Mouse (Mus musculus) thymus, adult 18-20 months (tissue): ENCODE data around the gene Clec4d.
"Not testable (repeated sequence)": the region's sequence is repeated elsewhere in the genome, so short reads cannot be mapped to it uniquely, and the experiment has no call there.

Experiments
- DNase-seq, 2 experiments: peaks; one replicate each; pipeline ENCODE4 v3.0.0; 2022; ENCODE audit warnings: mixed read lengths in 2 of 2

Clec4d gene

GRCm38 (mm10) chr6:123261555-123262161, at the start of gene Clec4d:
Gene Clec4d, plus strand, starts transcription at chr6:123262111.
- no peak for DNase-seq

GRCm38 (mm10) chr6:123227519-123228166, 34.3 kb upstream of the Clec4d start:
- DNase-seq = no peak

- no peak for DNase-seq
Observed at GRCm38 (mm10) chr6:123229644-123230043, 32.3 kb upstream of the Clec4d start, which contains the start of gene Clec4n. Gene Clec4n, plus strand, starts transcription at chr6:123229843.

DNA sequence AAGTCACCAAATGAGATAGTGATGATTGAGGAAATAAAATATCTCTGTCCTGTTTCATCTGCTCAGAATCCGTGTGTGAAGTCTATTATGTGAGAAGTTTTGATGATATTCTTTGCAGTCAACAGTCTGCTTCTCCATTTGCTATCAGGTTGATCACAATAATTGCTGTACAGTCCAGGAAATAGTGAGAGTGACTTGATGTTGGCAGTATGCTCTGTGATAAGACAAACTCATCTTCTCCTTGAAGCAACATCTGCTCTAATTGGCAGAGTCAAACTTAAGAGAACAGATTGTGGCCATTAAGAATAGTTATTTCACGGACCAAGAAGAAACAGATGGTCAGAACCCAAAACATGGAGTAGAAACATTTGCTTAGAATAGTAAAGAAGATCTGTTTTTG, 30.8 kb upstream of the Clec4d start:
- DNase-seq = no peak

DNA sequence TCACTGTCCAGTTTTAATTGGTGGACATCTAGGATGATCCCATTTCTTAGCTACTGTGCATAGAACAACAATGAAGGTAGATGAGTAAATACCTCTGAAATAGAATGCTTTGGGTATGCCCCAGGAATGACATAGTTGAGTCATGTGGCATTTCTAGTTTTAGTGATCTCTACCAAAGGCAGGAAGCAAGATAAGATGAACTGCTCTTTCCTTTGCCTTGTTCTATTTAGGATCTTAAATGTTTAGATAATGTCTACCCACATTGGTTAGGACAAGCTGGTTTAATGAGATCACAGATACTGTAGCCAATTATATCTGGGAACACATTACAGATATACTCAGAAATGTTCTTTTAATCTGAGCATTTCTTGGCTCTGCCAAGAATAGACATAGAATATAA, 24.3 kb upstream of the Clec4d start:
- no peak for DNase-seq

- DNase-seq = no peak
Observed at GRCm38 (mm10) chr6:123244201-123244600, 17.7 kb upstream of the Clec4d start.

- not testable (repeated sequence) for DNase-seq
Observed at GRCm38 (mm10) chr6:123248862-123249261, 13.0 kb upstream of the Clec4d start.

DNA sequence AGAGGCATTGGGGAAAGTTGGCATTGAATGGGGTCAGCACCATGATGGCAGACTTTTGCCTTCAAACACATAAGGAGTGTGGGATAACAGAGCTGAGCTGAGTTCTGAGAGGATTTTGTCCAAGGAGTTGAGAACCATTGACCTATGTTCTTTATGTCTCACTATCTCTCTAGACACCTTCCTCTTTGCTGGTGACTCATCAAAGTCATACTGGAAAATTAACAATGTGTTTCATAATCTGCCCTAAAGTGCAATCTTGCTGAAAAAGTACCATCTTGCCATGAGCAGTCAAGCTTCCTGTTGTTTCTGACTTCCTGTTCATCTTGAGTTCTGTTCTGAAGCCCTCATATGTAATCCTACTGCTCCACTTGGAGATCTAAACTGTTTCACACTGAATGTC, 9.2 kb upstream of the Clec4d start:
- no peak for DNase-seq

DNA sequence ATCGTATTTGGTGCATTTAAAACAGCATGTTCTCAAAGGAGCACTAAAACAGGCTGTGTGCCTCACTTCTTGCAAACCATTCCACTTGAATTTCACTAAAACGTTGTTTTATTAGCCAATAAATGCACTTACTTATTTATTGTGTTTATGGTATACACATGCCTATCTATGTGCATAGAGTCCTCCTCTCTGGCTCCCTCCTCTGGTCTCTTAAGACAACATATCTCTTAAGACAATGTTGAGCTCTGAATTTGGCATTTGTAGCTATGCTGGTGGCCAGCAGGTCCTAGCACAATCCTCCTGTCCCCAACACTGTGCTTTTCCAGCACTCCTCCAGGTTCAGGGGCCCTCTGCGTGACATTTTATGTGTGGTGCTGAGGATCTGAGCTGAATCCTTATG, 3.0 kb upstream of the Clec4d start:
- no peak for DNase-seq

GRCm38 (mm10) chr6:123259889-123260603, 1.9 kb upstream of the Clec4d start:
- DNase-seq = no peak

GRCm38 (mm10) chr6:123260868-123261267, 1.0 kb upstream of the Clec4d start:
- no peak for DNase-seq

- DNase-seq = no peak
Observed at GRCm38 (mm10) chr6:123264194-123264593, 2.3 kb downstream of the Clec4d start.

- no peak for DNase-seq
Observed at GRCm38 (mm10) chr6:123265809-123266208, 3.9 kb downstream of the Clec4d start.

- no peak for DNase-seq
Observed at GRCm38 (mm10) chr6:123266945-123267344, 5.0 kb downstream of the Clec4d start.

GRCm38 (mm10) chr6:123279443-123279842, 17.5 kb downstream of the Clec4d start:
- no peak for DNase-seq

GRCm38 (mm10) chr6:123286311-123286710, 24.4 kb downstream of the Clec4d start:
- DNase-seq = no peak

DNA sequence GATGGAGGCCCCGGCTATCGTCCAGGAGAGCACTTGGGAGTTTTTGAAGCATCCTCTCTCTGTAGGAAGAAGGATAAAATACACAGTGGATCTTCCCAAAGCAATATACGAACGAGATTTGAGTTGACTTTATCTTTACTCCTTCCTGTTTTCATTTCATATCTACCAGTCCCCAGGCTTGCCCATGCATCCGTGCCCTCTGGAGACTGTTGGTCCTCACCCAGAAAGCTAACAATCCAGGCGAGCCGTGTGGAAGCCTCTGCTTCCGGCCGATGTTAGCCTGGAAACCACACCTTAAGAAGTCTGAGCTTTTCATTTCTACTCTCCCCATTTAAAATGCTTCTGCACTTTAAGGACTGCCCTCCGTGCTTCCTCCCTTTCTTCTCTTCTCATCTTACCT, 27.0 kb downstream of the Clec4d start:
- DNase-seq = no peak

DNA sequence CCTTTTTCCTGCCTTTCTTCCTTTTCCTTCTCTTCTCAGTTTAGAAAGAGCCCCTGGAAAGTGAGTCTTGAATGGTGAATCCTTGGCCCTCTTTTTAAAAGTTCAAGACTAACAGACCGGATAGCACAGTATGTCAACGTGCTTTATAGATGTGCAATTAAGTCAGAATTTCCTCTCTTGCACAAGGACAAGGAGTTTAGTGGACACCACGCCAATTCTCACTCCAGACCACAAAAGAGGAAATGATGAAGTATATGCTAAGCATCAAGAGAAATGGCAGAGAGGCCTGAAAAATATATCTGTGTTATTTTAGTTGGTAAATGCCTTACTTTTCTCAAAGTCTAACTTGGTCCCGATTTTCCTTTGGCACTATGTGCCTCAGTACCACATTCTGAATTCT, 27.8 kb downstream of the Clec4d start, which contains the start of gene Clec4e:
Gene Clec4e, minus strand, starts transcription at position 118 of the 400 bp plus-strand sequence.
- DNase-seq = no peak

DNA sequence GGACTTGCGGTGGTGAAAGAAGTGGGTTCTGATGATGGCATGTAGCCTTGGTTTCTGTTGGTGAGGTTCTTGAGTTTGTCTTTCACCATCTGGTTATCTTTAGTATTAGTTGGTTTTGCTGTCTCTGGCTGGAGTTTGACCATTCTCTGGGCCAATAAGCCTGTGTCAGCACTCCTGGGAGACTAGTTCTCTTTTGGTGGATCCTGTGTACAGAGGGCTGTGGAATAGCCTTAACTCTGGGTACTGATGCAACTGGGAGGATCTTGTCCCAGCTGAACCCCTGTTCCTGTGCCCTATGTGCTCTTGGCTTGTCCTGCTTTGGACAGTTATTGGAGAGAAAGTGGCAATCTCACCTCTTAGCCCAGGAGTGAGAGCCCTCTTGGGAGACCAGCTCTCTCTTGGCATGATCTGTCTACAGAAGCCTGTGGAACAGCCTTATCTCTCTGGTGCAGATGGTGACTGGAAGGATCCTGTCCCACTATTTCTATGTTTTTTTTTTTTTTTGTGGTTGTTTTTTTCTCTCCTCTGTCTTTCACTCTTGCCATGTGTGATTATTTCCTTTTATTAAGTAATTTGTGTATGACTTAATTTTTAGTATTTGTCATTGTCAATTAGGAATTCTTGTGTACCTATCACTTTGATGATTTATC, 31.0 kb downstream of the Clec4d start:
- no peak for DNase-seq

GRCm38 (mm10) chr6:123293509-123293908, 31.6 kb downstream of the Clec4d start:
- not testable (repeated sequence) for DNase-seq

DNA sequence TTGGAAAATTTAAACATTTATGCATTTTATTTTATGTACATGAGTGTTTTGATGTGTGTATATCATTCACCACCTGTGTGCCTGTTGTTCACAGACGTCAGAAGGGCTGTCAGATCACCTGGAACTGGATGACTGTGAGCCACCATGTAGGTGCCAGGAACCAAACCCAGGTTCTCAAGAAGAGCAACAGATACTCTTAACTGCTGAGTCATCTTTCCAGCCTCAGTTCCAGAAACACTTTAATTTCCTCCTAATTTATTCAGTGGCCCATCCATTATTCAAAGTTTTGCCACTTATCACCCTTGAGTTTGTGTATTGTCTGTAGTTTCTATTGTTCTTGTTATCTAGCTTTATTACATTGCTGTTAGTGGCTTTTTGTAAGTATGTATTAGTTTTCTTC, 34.8 kb downstream of the Clec4d start:
- DNase-seq = no peak

GRCm38 (mm10) chr6:123306315-123306714, 44.4 kb downstream of the Clec4d start:
- not testable (repeated sequence) for DNase-seq

DNA sequence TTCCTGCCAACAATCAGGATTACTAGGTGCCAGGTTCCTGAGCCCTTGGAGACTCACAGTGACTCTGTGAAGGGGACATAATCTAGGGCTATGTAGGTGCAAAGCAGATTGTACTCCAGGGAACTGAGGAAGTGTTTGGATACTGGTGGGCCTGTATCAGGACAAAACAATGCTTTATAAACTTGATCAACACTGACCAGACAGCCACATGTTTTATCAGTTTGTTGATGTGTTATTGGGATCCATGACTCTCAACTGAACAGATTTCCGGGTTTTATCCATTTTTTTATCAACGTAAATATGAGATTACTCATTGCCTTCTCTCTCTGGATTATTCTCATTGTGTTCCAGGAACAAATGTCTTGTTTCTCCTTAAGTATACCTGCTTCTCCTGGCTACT, 46.1 kb downstream of the Clec4d start, which contains the start of gene Vmn2r19:
Gene Vmn2r19, plus strand, starts transcription at position 301 of the 400 bp plus-strand sequence.
- no peak for DNase-seq
